Mouse (Mus musculus): ENCODE measurements around the gene Cenpp.

GRCm38 (mm10) chr13:49571418-49571817 lies 81.2 kb downstream of the Cenpp start:
- no peak for TF ChIP-seq CTCF (IDR thresholded peaks at IDR 0.05; ENCODE audit: low read depth)
- peak; percentile 90 for TF ChIP-seq EP300 (IDR thresholded peaks at IDR 0.05; ENCODE audit: low read depth)
